Mouse (Mus musculus) gastrocnemius, postnatal 25 days (tissue): ENCODE measurements around the gene Tex2. TPM values are rescaled to one million over a fixed set of nuclear protein-coding genes. Genes with fewer than 3 reads are reported as not detected.
"Not testable (repeated sequence)": the region's sequence is repeated elsewhere in the genome, so short reads cannot be mapped to it uniquely, and the experiment has no call there.

ENCODE experiments used
- DNase-seq: peaks from one replicate; pipeline ENCODE4 v3.0.0; 2022
- total RNA-seq, 2 experiments: library from RNA; stranded (reverse); gene quantifications; 1 replicate in 1 of 2; 2 replicates in 1 of 2; pipeline ENCODE4 v1.2.3; 2021

The Tex2 gene
- total RNA-seq, 2 experiments from 2014 or later: 51.9 to 56.2 TPM

GRCm38 (mm10) chr11:106506211-106506610, 107.0 kb downstream of the Tex2 start:
- DNase-seq: no peak

- no peak for DNase-seq
Measured at GRCm38 (mm10) chr11:106504129-106504528, 109.1 kb downstream of the Tex2 start.

- DNase-seq: no peak
Measured at GRCm38 (mm10) chr11:106503425-106503717, 109.9 kb downstream of the Tex2 start.

- no peak for DNase-seq
Measured at GRCm38 (mm10) chr11:106502631-106503424, 110.4 kb downstream of the Tex2 start.

GRCm38 (mm10) chr11:106502159-106502505, 111.1 kb downstream of the Tex2 start:
- DNase-seq: no peak

GRCm38 (mm10) chr11:106501308-106502158, 111.7 kb downstream of the Tex2 start:
- DNase-seq: peak; percentile 61

- peak; percentile 94 for DNase-seq
Measured at GRCm38 (mm10) chr11:106500393-106501307, 112.6 kb downstream of the Tex2 start.

GRCm38 (mm10) chr11:106498739-106499379, 114.4 kb downstream of the Tex2 start:
- DNase-seq: no peak

- DNase-seq: no peak
Measured at GRCm38 (mm10) chr11:106497926-106498325, 115.3 kb downstream of the Tex2 start.

GRCm38 (mm10) chr11:106497009-106497408, 116.2 kb downstream of the Tex2 start:
- not testable (repeated sequence) for DNase-seq

GRCm38 (mm10) chr11:106492984-106493669, 120.1 kb downstream of the Tex2 start:
- DNase-seq: no peak

- peak; percentile 26 for DNase-seq
Measured at GRCm38 (mm10) chr11:106491393-106491792, 121.8 kb downstream of the Tex2 start.

GRCm38 (mm10) chr11:106490600-106490999, 122.6 kb downstream of the Tex2 start:
- DNase-seq: not testable (repeated sequence)

GRCm38 (mm10) chr11:106490057-106490456, 123.2 kb downstream of the Tex2 start:
- DNase-seq: no peak

GRCm38 (mm10) chr11:106489036-106489693, 124.1 kb downstream of the Tex2 start:
- no peak for DNase-seq

GRCm38 (mm10) chr11:106488126-106488561, 125.1 kb downstream of the Tex2 start:
- DNase-seq: no peak

GRCm38 (mm10) chr11:106487733-106488115, 125.5 kb downstream of the Tex2 start, which contains the start of gene Ern1:
Gene Ern1 (minus strand): TSS chr11:106487852.
- peak; percentile 94 for DNase-seq

GRCm38 (mm10) chr11:106486866-106487732, 126.1 kb downstream of the Tex2 start:
- peak; percentile 64 for DNase-seq
